Mouse (Mus musculus): ENCODE data around the gene Trim15. TPM values are rescaled to one million over a fixed set of nuclear protein-coding genes. Genes with fewer than 3 reads are reported as not detected.

Gene Trim15
- polyA plus RNA-seq, 1 experiment from 2014 or later: 8.5 TPM

- no peak within 1 kb of the TSS for H3K9ac ChIP-seq (ENCODE audit: low read depth, low read length)
- H3K4me3 ChIP-seq (ENCODE audit: low read length): no peak within 1 kb of the TSS
- H3K9me3 ChIP-seq (ENCODE audit: control insufficient read depth, low read length): no peaks in the 10 kb centered on the region
- H3K27me3 ChIP-seq (replicated peaks; ENCODE audit: control insufficient read depth, insufficient read depth, low read length): no peaks in the 10 kb centered on the region
- H3K36me3 ChIP-seq (ENCODE audit: control insufficient read depth, insufficient read depth, low read length): no peaks in the 10 kb centered on the region
- H3K27ac ChIP-seq (ENCODE audit: low read length): no peak within 1 kb of the TSS
- ATAC-seq: no peak
- H3K4me1 ChIP-seq (ENCODE audit: control insufficient read depth, insufficient read depth, low read length): no peaks in the 10 kb centered on the region
- H3K4me2 ChIP-seq (ENCODE audit: low read depth, low read length): no peak within 1 kb of the TSS
These were observed 55.1 kb downstream of the Trim15 start, which contains the start of gene H2-M10.6 for GRCm38 (mm10) chr17:36811871-36812270. H2-M10.6 (plus strand) TSS chr17:36812171.

Other genes starting within 250 kb of the Trim15 start
- not detected in 2 replicates for gene H2-M9, start 224.5 kb downstream of the Trim15 start, polyA plus RNA-seq (2015; fragmentation: Nextera tagmentation; extraction: Ambion mirVana)
- gene H2-M1, start 195.0 kb downstream of the Trim15 start, polyA plus RNA-seq (2015; fragmentation: Nextera tagmentation; extraction: Ambion mirVana): not detected in 2 replicates
- not detected in 2 replicates for gene H2-M10.5, start 94.3 kb downstream of the Trim15 start, polyA plus RNA-seq (2015; fragmentation: Nextera tagmentation; extraction: Ambion mirVana)
- gene H2-M10.6, start 55.0 kb downstream of the Trim15 start, polyA plus RNA-seq (2015; fragmentation: Nextera tagmentation; extraction: Ambion mirVana): not detected in 2 replicates
- gene Trim26, start 30.1 kb downstream of the Trim15 start, polyA plus RNA-seq (2015; fragmentation: Nextera tagmentation; extraction: Ambion mirVana): 36.5 and 39.2 TPM in 2 replicates
- gene Trim10, start 2.4 kb upstream of the Trim15 start, polyA plus RNA-seq (2015; fragmentation: Nextera tagmentation; extraction: Ambion mirVana): 3.3 and 5.7 TPM in 2 replicates
- 2.3 and 2.6 TPM in 2 replicates for gene Trim40, start 22.9 kb upstream of the Trim15 start, polyA plus RNA-seq (2015; fragmentation: Nextera tagmentation; extraction: Ambion mirVana)
- gene Trim31, start 30.9 kb upstream of the Trim15 start, polyA plus RNA-seq (2015; fragmentation: Nextera tagmentation; extraction: Ambion mirVana): 63.1 and 69.7 TPM in 2 replicates
- gene Rnf39, start 75.7 kb upstream of the Trim15 start, polyA plus RNA-seq (2015; fragmentation: Nextera tagmentation; extraction: Ambion mirVana): 1.8 and 2.4 TPM in 2 replicates
- 92.1 and 101 TPM in 2 replicates for gene Ppp1r11, start 84.5 kb upstream of the Trim15 start, polyA plus RNA-seq (2015; fragmentation: Nextera tagmentation; extraction: Ambion mirVana)
- gene Znrd1, start 91.3 kb upstream of the Trim15 start, polyA plus RNA-seq (2015; fragmentation: Nextera tagmentation; extraction: Ambion mirVana): 68.5 and 72.2 TPM in 2 replicates
- gene Znrd1as, start 91.4 kb upstream of the Trim15 start, polyA plus RNA-seq (2015; fragmentation: Nextera tagmentation; extraction: Ambion mirVana): 6.1 and 6.6 TPM in 2 replicates
- gene 2410137M14Rik, start 114.0 kb upstream of the Trim15 start, polyA plus RNA-seq (2015; fragmentation: Nextera tagmentation; extraction: Ambion mirVana): not detected in 2 replicates
- 0.16 and 0.22 TPM in 2 replicates for gene H2-M5, start 122.3 kb upstream of the Trim15 start, polyA plus RNA-seq (2015; fragmentation: Nextera tagmentation; extraction: Ambion mirVana)
- 41.3 and 43.2 TPM in 2 replicates for gene Zfp57, start 134.0 kb upstream of the Trim15 start, polyA plus RNA-seq (2015; fragmentation: Nextera tagmentation; extraction: Ambion mirVana)
- not detected in 2 replicates for gene Mog, start 156.2 kb upstream of the Trim15 start, polyA plus RNA-seq (2015; fragmentation: Nextera tagmentation; extraction: Ambion mirVana)
- 5.4 and 6.2 TPM in 2 replicates for gene Gabbr1, start 178.8 kb upstream of the Trim15 start, polyA plus RNA-seq (2015; fragmentation: Nextera tagmentation; extraction: Ambion mirVana)
- not detected in 2 replicates for gene Olfr90, start 221.3 kb upstream of the Trim15 start, polyA plus RNA-seq (2015; fragmentation: Nextera tagmentation; extraction: Ambion mirVana)
- gene Olfr91, start 231.1 kb upstream of the Trim15 start, polyA plus RNA-seq (2015; fragmentation: Nextera tagmentation; extraction: Ambion mirVana): not detected in 2 replicates

Measured in intestine, embryonic 16.5 days (tissue).